Mouse (Mus musculus) heart, embryonic 14.5 days (tissue): Measurements from ENCODE around the gene Gzmg. TPM values are rescaled to one million over a fixed set of nuclear protein-coding genes. Genes with fewer than 3 reads are reported as not detected.
"Not testable (repeated sequence)": the region's sequence is repeated elsewhere in the genome, so short reads cannot be mapped to it uniquely, and the experiment has no call there.

Experiments used
- ATAC-seq: fragments of 200-750 bp; cut with Nextera tagmentation; 2 replicates; pipeline ENCODE4 v1.8.0; 2017; ENCODE audit warnings: low read depth, moderate TSS enrichment; ENCODE audit not compliant: insufficient number of reproducible peaks, insufficient read depth, low FRiP score
- H3K27ac ChIP-seq, 2 experiments: fragments of 200-500 bp in 1 of 2; fragments of 300-500 bp in 1 of 2; sonication (generic) in 1 of 2; replicated peaks in 1 of 2; 2 replicates each; pipeline ENCODE4 v1.5.1; 2012 to 2014; ENCODE audit warnings: low read depth in 2 of 2, low read length in 2 of 2, control low read depth in 1 of 2, mild to moderate bottlenecking in 1 of 2, mixed read lengths in 1 of 2; ENCODE audit not compliant: control insufficient read depth in 1 of 2, insufficient read depth in 1 of 2
- H3K27me3 ChIP-seq: fragments of 300-500 bp; sonication (generic); 2 replicates; pipeline ENCODE4 v1.6.1; 2014; ENCODE audit warnings: mild to moderate bottlenecking, low read length, control low read depth; ENCODE audit not compliant: control insufficient read depth, insufficient read depth
- H3K36me3 ChIP-seq: fragments of 300-500 bp; sonication (generic); 2 replicates; pipeline ENCODE4 v1.6.1; 2014; ENCODE audit warnings: mild to moderate bottlenecking, control low read depth, low read length, mixed read lengths; ENCODE audit not compliant: control insufficient read depth, insufficient read depth
- H3K4me1 ChIP-seq, 2 experiments: fragments of 200-500 bp in 1 of 2; fragments of 300-500 bp in 1 of 2; sonication (generic) in 1 of 2; 2 replicates each; pipeline ENCODE4 v1.6.1; 2012 to 2014; ENCODE audit warnings: low read length in 2 of 2, control low read depth in 1 of 2, mixed read lengths in 1 of 2; ENCODE audit not compliant: control insufficient read depth in 2 of 2, insufficient read depth in 2 of 2
- H3K4me2 ChIP-seq: fragments of 300-500 bp; sonication (generic); 2 replicates; pipeline ENCODE4 v1.6.1; 2014; ENCODE audit warnings: mild to moderate bottlenecking, low read length
- H3K4me3 ChIP-seq, 2 experiments: fragments of 200-500 bp in 1 of 2; fragments of 300-500 bp in 1 of 2; sonication (generic) in 1 of 2; 2 replicates each; pipeline ENCODE4 v1.5.1; 2012 to 2014; ENCODE audit warnings: low read length in 2 of 2, mild to moderate bottlenecking in 2 of 2, control low read depth in 1 of 2, low read depth in 1 of 2, moderate library complexity in 1 of 2; ENCODE audit not compliant: control insufficient read depth in 1 of 2, insufficient read depth in 1 of 2
- H3K9ac ChIP-seq: fragments of 300-500 bp; sonication (generic); 2 replicates; pipeline ENCODE4 v1.6.1; 2014; ENCODE audit warnings: mild to moderate bottlenecking, low read length
- H3K9me3 ChIP-seq: fragments of 300-500 bp; sonication (generic); 2 replicates; pipeline ENCODE4 v1.6.1; 2016; ENCODE audit warnings: low read length, control low read depth; ENCODE audit not compliant: control insufficient read depth
- whole genome bisulfite sequencing: fragments of 180-500 bp; shearing (Covaris S2); extraction: QIAGEN DNeasy Blood & Tissue Kit; methylation state at CpG from one replicate; pipeline ENCODE4 v1.1.7; 2014; 5-methylcytosine and 5-hydroxymethylcytosine counted together
- polyA plus RNA-seq: library from polyadenylated mRNA; unstranded; fragments of >200 nt; fragmentation: Nextera tagmentation; extraction: Ambion mirVana; gene quantifications from 2 replicates; pipeline ENCODE4 v1.2.1, GENCODE M21; 2014

Gene Gzmg
- not detected in 2 replicates for polyA plus RNA-seq

DNA sequence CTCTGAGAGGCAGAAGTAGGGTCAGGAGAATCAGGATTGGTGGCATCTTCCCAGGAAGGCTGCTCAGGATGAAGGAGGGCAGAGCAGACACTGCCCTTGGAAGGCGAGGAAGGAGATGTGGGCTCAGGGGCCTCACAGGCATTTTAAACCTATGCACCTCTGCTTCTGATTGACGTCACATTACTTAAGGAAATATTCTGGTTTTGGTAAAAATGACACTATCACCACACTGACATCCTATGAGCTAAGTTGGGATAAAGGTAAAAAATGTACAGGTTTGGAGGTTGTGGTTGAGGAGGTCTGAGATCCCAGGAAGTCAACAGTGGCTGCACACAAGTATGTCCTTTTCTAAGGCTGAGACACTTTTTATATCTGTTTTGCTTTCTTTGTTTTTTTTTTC, at the start of gene Gzmg:
Gzmg (minus strand) TSS at position 101 of the 400 bp plus-strand sequence.
- not testable (repeated sequence) for H3K4me3 ChIP-seq, H3K9me3 ChIP-seq, H3K4me1 ChIP-seq, H3K27me3 ChIP-seq, H3K9ac ChIP-seq, H3K27ac ChIP-seq, ATAC-seq, H3K4me2 ChIP-seq, H3K36me3 ChIP-seq
- WGBS, result 78% methylated on average over 2 of the region's 2 CpGs

GRCm38 (mm10) chr14:56205613-56206012, 46.2 kb upstream of the Gzmg start:
- Histone ChIP-seq H3K9ac (no peak overlapping the region), H3K9me3 (no peaks in the 10 kb centered on the region), H3K4me1 (no peaks in the 10 kb centered on the region), H3K36me3 (no peaks in the 10 kb centered on the region), H3K4me2 (no peak overlapping the region), H3K4me3 (no peak overlapping the region), H3K27me3 (no peaks in the 10 kb centered on the region), H3K27ac (no peak overlapping the region)
- 80% methylated on average over 1 of the region's 1 CpGs for WGBS
- no peak for ATAC-seq

GRCm38 (mm10) chr14:56205021-56205420, 45.6 kb upstream of the Gzmg start:
- H3K36me3 ChIP-seq, H3K4me1 ChIP-seq, H3K9ac ChIP-seq, H3K9me3 ChIP-seq, H3K27ac ChIP-seq, H3K27me3 ChIP-seq, H3K4me3 ChIP-seq, H3K4me2 ChIP-seq, ATAC-seq: not testable (repeated sequence)
- WGBS, result 32% methylated on average over 5 of the region's 5 CpGs

GRCm38 (mm10) chr14:56203975-56204374, 44.6 kb upstream of the Gzmg start:
- no peaks in the 10 kb centered on the region for H3K36me3 ChIP-seq
- 14% methylated on average over 2 of the region's 2 CpGs for WGBS
- H3K9ac ChIP-seq, result no peak overlapping the region
- H3K9me3 ChIP-seq, result no peaks in the 10 kb centered on the region
- no peaks in the 10 kb centered on the region for H3K4me1 ChIP-seq
- no peak for ATAC-seq
- H3K27me3 ChIP-seq, result no peaks in the 10 kb centered on the region
- no peak overlapping the region for H3K4me3 ChIP-seq
- no peak overlapping the region for H3K4me2 ChIP-seq
- H3K27ac ChIP-seq, result no peak overlapping the region

GRCm38 (mm10) chr14:56186946-56187345, 27.6 kb upstream of the Gzmg start:
- Histone ChIP-seq H3K4me3 (no peak overlapping the region), H3K27ac (no peak overlapping the region), H3K4me1 (no peaks in the 10 kb centered on the region), H3K9ac (no peak overlapping the region), H3K27me3 (no peaks in the 10 kb centered on the region), H3K4me2 (no peak overlapping the region), H3K9me3 (no peaks in the 10 kb centered on the region), H3K36me3 (no peaks in the 10 kb centered on the region)
- no peak for ATAC-seq
- WGBS, result 46% methylated on average over 6 of the region's 6 CpGs

DNA sequence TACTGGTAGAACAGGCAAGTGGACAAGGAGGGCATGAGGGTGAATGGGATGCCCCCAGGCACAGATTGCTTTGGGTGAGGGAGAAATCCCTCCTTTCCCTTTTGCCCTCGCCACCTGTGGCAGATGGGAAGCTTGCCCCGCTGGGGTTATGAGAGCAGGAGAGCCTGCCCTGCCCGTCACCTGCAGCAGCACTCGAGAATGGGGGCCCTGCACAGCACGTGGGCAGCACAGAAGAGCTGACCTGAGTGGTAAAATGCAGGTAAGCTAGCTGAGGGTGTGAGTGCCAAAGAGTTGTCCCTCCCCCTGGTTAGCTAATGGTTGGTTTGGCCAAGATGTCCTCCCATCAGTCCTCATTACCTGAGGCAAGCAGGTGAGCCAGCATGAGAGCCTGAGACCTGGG, 27.1 kb upstream of the Gzmg start:
- ATAC-seq, result no peak
- H3K4me1 ChIP-seq, result no peaks in the 10 kb centered on the region
- H3K4me3 ChIP-seq, result no peak overlapping the region
- no peaks in the 10 kb centered on the region for H3K9me3 ChIP-seq
- 70% methylated on average over 5 of the region's 5 CpGs for WGBS
- no peaks in the 10 kb centered on the region for H3K36me3 ChIP-seq
- no peak overlapping the region for H3K4me2 ChIP-seq
- no peak overlapping the region for H3K9ac ChIP-seq
- no peaks in the 10 kb centered on the region for H3K27me3 ChIP-seq
- H3K27ac ChIP-seq, result no peak overlapping the region

GRCm38 (mm10) chr14:56177651-56178050, 18.3 kb upstream of the Gzmg start:
- not testable (repeated sequence) for H3K4me2 ChIP-seq, H3K27me3 ChIP-seq, H3K36me3 ChIP-seq, H3K9me3 ChIP-seq, H3K27ac ChIP-seq, ATAC-seq, H3K4me3 ChIP-seq, H3K4me1 ChIP-seq, H3K9ac ChIP-seq
- 17% methylated on average over 8 of the region's 8 CpGs for WGBS

DNA sequence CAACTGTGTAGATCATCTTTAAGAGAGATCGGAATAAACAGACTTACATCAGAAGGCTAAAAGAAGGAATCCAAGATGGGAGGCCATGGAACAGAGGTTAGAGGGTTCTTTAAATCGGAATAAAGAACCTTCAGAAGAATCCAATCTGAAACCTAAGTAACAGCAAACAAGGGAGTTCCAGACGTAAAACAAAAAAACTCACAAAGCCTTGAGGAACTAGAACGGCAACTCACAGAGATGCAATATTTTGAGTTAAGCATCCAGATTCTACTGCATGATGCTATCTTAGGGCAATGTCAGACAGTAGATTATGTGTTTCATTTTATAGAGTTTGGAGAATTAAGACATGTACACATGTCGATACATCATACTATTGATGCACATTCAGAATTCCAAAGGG, 15.1 kb upstream of the Gzmg start, which contains the start of gene Gzmn:
Gzmn (minus strand) TSS at position 101 of the 400 bp plus-strand sequence.
- no peak for ATAC-seq
- no peak within 1 kb of the TSS for H3K9ac ChIP-seq
- no peaks in the 10 kb centered on the region for H3K36me3 ChIP-seq
- no peaks in the 10 kb centered on the region for H3K27me3 ChIP-seq
- 86% methylated on average over 5 of the region's 5 CpGs for WGBS
- no peak within 1 kb of the TSS for H3K4me3 ChIP-seq
- no peaks in the 10 kb centered on the region for H3K9me3 ChIP-seq
- H3K4me2 ChIP-seq, result no peak within 1 kb of the TSS
- no peaks in the 10 kb centered on the region for H3K4me1 ChIP-seq
- no peak within 1 kb of the TSS for H3K27ac ChIP-seq
